Mouse (Mus musculus): Measurements from ENCODE around the gene Wdr19. TPM values are rescaled to one million over a fixed set of nuclear protein-coding genes. Genes with fewer than 3 reads are reported as not detected.

The Wdr19 gene
- 1 to 10 TPM; 7.0 to 9.3 TPM for total RNA-seq (2021)
- long read RNA-seq, experiment 1, partial matches to known transcripts = 1 of 1 reads
- long read RNA-seq, experiment 1, other reads (novel, unspliced or antisense) = 0 of 1 reads
- long read RNA-seq, experiment 2, full-length matches to known transcripts = 4 of 5 reads
- long read RNA-seq, experiment 2, partial matches to known transcripts = 0 of 5 reads
- long read RNA-seq, experiment 2, other reads (novel, unspliced or antisense) = 1 of 5 reads

- DNase-seq = peak; percentile 98
These were observed at the start of gene Wdr19 for GRCm38 (mm10) chr5:65199346-65200128. Gene Wdr19, plus strand, starts transcription at chr5:65199696.

GRCm38 (mm10) chr5:65149706-65150105 lies 49.8 kb upstream of the Wdr19 start:
- no peak for DNase-seq

GRCm38 (mm10) chr5:65150376-65150955 lies 49.0 kb upstream of the Wdr19 start:
- no peak for DNase-seq

- no peak for DNase-seq
These were observed 48.2 kb upstream of the Wdr19 start for GRCm38 (mm10) chr5:65151276-65151675.

GRCm38 (mm10) chr5:65151767-65152166 lies 47.7 kb upstream of the Wdr19 start:
- DNase-seq = no peak

GRCm38 (mm10) chr5:65154287-65154686 lies 45.2 kb upstream of the Wdr19 start:
- DNase-seq = no peak

- peak; percentile 57 for DNase-seq
These were observed 42.6 kb upstream of the Wdr19 start for GRCm38 (mm10) chr5:65156853-65157252.

- DNase-seq = peak; percentile 65
These were observed 41.8 kb upstream of the Wdr19 start for GRCm38 (mm10) chr5:65157412-65158381.

GRCm38 (mm10) chr5:65158696-65159305 lies 40.7 kb upstream of the Wdr19 start:
- no peak for DNase-seq

- no peak for DNase-seq
These were observed 36.5 kb upstream of the Wdr19 start for GRCm38 (mm10) chr5:65163001-65163400.

- no peak for DNase-seq
These were observed 35.9 kb upstream of the Wdr19 start for GRCm38 (mm10) chr5:65163489-65164092.

- no peak for DNase-seq
These were observed 29.3 kb upstream of the Wdr19 start for GRCm38 (mm10) chr5:65170206-65170605.

- DNase-seq = peak; percentile 35
These were observed 24.2 kb upstream of the Wdr19 start for GRCm38 (mm10) chr5:65175035-65175917.

GRCm38 (mm10) chr5:65175918-65176484 lies 23.5 kb upstream of the Wdr19 start:
- DNase-seq = no peak

- peak; percentile 70 for DNase-seq
These were observed 22.4 kb upstream of the Wdr19 start for GRCm38 (mm10) chr5:65177026-65177514.

GRCm38 (mm10) chr5:65178477-65178876 lies 21.0 kb upstream of the Wdr19 start:
- no peak for DNase-seq

- DNase-seq = no peak
These were observed 18.2 kb upstream of the Wdr19 start for GRCm38 (mm10) chr5:65181160-65181793.

GRCm38 (mm10) chr5:65181794-65182169 lies 17.7 kb upstream of the Wdr19 start:
- DNase-seq = no peak

- no peak for DNase-seq
These were observed 17.2 kb upstream of the Wdr19 start for GRCm38 (mm10) chr5:65182268-65182667.
